Mouse (Mus musculus): Measurements from ENCODE around the gene Ksr2. TPM values are rescaled to one million over a fixed set of nuclear protein-coding genes. Genes with fewer than 3 reads are reported as not detected.

Ksr2 gene
- total RNA-seq, 2 experiments from 2014 or later, result 23.4 to 24.1 TPM

DNA sequence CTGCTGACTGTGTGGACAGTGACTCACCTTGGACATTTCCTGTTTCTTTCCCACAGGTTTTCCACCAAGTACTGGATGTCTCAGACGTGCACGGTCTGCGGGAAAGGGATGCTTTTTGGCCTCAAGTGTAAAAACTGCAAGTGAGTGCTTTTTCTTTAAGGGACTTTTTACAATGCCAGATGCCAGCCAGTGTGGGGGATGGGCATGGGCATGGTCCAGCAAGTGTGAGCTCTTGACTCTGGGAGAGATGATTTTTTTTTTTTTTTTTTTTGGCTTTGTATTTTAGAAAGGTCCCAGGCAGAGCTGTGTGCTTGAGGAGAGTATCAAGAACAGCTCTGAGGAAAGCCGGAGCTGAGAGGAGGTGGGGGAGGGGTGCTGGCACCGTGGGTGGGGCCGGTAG is 257.6 kb downstream of the Ksr2 start:
- DNase-seq, result peak; percentile 31
- intact Hi-C loops (cut with DNase I), result no loop called here

- intact Hi-C loops (cut with DNase I), result no loop called here
- no peak for DNase-seq
Measured at GRCm38 (mm10) chr5:117675840-117676239, 262.0 kb downstream of the Ksr2 start.

- intact Hi-C loops (cut with DNase I), result no loop called here
Measured at GRCm38 (mm10) chr5:117677231-117677630, 263.4 kb downstream of the Ksr2 start.

DNA sequence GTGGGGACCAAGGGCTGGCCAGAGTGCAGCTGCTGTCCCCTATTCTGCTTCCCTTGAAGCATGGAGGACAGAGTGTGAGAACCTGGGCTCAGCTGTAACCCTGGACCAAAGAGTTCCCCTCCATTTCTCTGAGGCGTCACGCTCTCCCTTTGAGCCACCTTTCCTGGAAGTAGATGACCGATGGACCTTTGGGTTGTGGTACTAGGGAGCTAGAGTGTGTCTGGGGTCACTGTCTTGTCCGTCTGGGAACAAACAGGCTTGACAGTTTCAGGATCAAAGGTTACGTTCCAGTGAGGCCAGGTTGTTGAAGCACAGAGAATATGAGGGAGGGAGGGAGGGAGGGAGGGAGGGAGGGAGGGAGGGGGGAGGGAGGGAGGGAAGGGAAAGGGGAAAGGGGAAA is 264.6 kb downstream of the Ksr2 start:
- intact Hi-C loops (cut with DNase I), result no loop called here

More at GRCm38 (mm10) chr5:117677231-117677630, 263.4 kb downstream of the Ksr2 start:
- DNase-seq, result no peak

GRCm38 (mm10) chr5:117682226-117682625 is 268.4 kb downstream of the Ksr2 start:
- intact Hi-C loops (cut with DNase I), result no loop called here
- DNase-seq, result no peak

More for the DNA sequence above, 264.6 kb downstream of the Ksr2 start:
- no peak for DNase-seq

DNA sequence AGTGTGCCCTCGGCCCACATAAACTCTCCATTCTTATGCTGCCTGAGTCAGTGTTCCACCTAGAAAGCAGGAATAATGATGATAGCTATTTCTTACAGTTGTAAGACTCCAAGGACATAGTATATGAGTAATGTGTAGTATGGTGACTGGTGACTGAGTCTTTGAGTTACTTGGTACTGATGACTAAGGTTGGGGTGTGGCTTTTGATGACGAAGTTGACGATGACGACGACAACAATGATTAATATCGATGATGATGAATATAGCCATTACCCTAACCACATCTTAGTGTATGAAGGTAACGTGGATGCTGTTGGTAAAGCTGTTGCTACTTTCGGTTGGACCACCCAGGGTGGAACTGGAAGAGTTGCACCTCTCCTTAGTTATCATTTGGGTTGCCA is 270.7 kb downstream of the Ksr2 start:
- no peak for DNase-seq
- intact Hi-C loops (cut with DNase I), result no loop called here

- intact Hi-C loops (cut with DNase I), result no loop called here
- DNase-seq, result no peak
Measured at GRCm38 (mm10) chr5:117687770-117688352, 274.1 kb downstream of the Ksr2 start.

DNA sequence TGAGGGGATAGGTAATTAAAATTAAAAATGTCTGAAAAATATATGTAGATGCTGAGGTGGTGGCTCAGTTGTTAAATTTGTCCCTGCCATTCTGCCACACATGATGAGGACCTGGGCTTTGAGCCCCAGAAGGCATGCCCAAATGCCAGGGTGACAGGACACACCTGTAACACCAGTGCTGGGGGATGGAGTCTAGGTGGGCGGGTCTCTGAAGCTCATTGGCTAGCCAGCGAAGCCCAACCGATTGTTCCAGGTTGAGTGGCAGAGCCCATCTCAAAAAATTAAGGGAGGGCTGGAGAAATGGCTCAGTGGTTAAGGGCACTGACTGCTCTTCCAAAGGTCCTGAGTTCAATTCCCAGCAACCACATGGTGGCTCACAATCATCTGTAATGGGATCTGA is 274.9 kb downstream of the Ksr2 start:
- intact Hi-C loops (cut with DNase I), result no loop called here
- DNase-seq, result no peak

DNA sequence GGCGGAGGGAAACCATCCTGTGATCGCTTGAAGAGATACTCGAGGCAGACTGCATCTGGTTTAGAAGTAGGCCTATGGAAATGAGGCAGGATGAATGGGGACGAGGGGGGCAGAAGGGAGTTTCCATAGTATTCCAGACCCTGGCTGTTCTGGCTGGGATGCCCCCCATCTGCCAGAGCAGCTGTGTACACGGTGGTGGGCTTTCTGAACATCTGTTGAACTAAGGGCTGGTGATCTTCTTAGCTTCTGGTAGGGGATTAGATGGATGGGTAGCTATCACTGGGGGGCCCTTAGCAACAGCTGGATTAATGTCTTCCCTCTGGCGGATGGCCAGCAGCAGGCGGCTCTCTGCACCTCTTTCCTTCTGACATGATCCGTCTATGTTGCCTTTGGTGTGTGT is 276.0 kb downstream of the Ksr2 start:
- intact Hi-C loops (cut with DNase I), result no loop called here
- DNase-seq, result no peak

GRCm38 (mm10) chr5:117691271-117691670 is 277.5 kb downstream of the Ksr2 start:
- intact Hi-C loops (cut with DNase I), result no loop called here
- DNase-seq, result no peak

DNA sequence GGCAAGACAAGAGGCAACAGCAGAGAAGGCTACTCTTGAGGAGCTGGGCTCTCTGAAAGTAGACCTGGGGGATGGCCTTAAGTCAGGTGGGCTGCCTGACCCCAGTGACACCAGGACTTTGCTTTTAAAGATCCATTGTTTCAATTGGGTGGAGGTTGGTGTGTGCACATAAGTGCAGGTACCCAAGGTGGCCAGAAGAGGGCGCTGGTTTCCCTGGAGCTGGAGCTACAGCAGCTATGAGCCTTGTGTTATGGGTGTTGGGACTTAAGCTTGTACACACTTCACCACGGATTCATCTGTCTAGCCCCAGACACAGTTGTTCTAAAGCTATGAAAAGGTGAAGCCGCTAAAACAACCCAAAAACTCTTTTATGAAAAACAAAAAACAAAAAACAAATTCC is 279.8 kb downstream of the Ksr2 start:
- DNase-seq, result no peak
- intact Hi-C loops (cut with DNase I), result no loop called here

DNA sequence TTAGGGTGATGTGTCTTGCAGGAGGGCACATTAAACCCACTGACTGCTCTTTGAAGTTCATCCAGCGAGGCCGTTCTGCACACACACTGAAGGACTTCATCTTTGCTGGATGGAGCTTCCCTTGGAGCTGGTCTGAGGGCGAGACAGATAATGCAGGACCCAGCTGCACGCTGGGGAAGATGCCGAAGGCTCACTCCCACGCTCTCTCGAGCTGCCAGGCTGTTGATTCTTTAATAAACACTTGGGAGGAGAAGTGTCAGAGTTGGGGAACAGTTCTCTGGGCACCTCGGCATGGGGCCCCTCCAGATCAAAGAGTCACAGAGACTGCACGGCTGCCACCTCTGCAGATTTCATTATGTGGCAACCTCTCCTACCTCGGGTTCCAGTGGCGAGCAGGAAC is 280.8 kb downstream of the Ksr2 start:
- intact Hi-C loops (cut with DNase I), result no loop called here
- no peak for DNase-seq

DNA sequence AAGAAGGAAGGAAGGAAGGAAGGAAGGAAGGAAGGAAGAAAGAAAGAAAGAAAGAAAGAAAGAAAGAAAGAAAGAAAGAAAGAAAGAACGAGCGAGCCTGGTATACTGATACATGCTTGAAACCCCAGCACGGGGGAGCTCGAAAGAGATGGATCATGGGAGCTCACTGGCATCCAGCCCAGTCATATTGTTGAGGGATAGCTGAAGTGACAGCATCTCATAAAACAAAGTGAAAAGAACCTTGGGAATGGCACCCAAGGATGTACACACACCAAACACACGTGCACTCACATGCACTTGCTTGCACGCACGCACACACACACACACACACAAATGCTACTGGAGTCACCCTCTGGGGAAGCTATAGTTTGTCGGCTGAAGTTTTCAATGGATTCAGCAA is 282.6 kb downstream of the Ksr2 start:
- intact Hi-C loops (cut with DNase I), result no loop called here
- DNase-seq, result peak; percentile 72

- no peak for DNase-seq
- intact Hi-C loops (cut with DNase I), result no loop called here
Measured at GRCm38 (mm10) chr5:117697589-117697988, 283.8 kb downstream of the Ksr2 start.

GRCm38 (mm10) chr5:117704371-117704770 is 290.6 kb downstream of the Ksr2 start:
- DNase-seq, result no peak
- intact Hi-C loops (cut with DNase I), result no loop called here

DNA sequence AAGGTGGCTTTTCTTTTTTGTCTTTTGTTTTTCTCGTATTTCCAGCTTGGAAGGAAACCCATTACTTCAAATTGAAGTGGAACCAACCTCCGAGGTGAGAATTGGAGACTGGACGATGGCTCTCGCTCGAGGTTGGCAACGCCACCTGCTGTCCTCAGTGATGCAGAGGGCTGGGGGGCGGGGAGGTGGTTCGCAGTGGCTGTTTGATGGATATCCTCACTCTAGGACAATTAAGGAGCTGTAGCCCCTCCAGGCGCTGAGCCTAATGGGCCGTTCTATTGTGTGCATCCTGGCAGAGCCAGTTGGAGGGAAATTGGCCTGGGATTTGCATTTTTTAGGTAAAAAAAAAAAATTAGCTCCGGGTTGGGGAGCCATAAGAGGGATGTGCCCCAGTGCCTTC is 292.8 kb downstream of the Ksr2 start:
- DNase-seq, result no peak
- intact Hi-C loops (cut with DNase I), result no loop called here

DNA sequence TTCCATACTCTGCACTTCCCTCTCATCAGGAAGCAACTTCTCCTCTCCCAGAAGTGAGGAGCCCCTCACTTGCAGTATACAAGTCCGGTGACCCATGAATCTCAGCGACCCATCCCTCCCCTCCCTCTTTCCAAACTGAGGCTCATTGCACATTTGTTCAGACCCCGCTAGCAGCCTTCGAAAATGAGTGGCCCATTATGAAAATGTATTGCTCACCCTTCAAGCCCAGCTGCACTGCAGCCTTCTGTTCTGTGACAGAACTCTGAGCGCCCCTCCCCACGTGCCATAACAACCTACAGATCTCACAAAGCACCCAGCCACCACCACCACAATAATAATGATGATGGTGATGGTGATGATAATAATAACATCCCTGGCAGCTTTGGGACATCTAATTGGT is 295.5 kb downstream of the Ksr2 start:
- DNase-seq, result no peak
- intact Hi-C loops (cut with DNase I), result no loop called here

DNA sequence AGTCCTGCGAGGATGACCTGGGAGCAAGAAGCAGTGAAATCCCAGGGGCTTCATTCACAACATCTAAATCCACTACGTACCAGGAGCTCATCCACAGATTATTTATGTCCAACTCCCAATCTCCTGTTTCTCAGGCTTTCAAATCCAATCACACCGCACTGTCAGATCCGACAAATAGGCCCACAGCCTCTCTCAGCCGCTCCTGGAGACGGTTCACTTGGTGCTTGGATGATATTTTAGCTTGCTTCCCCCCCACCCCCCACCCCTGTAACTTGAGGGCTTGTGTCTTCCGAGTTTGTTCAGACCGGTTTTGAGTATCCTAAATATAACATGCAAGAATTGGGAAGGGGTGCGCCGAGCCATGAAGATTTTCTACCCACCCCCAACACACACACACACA is 297.8 kb downstream of the Ksr2 start:
- no peak for DNase-seq
- intact Hi-C loops (cut with DNase I), result no loop called here

- intact Hi-C loops (cut with DNase I), result no loop called here
Measured at GRCm38 (mm10) chr5:117712207-117712606, 298.4 kb downstream of the Ksr2 start.

GRCm38 (mm10) chr5:117717120-117717519 is 303.3 kb downstream of the Ksr2 start:
- intact Hi-C loops (cut with DNase I), result no loop called here
- no peak for DNase-seq

More at GRCm38 (mm10) chr5:117712207-117712606, 298.4 kb downstream of the Ksr2 start:
- DNase-seq, result no peak

DNA sequence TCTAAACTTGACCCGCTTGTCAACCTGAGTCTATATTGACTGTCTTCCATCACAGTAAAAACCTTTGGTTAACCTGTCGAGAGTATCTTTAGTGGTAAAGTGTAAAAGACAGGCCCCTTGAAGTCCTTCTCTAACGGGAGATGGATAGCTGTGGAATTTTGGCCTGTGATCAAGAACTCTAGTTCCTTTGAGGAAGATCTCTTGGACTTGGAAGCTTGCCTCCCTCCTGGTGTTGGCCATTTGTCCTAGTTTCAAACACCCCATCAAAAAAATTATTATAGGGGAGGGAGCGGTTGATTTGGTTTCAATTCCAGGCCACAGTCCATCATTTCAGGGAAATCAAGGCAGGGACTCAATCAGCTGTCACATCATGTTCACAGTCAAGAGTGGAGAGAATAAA is 309.5 kb downstream of the Ksr2 start:
- no peak for DNase-seq
- intact Hi-C loops (cut with DNase I), result no loop called here

- intact Hi-C loops (cut with DNase I), result no loop called here
- DNase-seq, result no peak
Measured at GRCm38 (mm10) chr5:117726548-117726947, 312.7 kb downstream of the Ksr2 start.

DNA sequence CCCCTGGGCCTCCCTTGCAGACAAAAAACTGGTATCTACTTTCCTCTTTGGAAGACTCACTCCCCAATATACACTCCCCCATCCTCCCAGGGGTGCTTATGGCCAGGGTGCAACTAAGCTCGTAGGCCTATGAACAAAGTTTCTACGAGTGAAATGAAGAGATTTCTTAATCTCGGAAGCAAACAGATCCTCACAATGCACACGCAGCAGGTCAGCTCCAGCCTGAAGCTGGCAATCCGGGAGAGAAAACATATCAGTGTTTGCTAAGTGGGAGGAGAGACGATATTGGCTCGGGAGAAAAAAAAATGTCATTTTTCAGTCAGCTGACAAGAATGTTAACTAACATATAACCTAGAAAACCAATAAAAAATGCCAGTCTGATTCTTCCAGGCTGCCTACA is 313.3 kb downstream of the Ksr2 start:
- DNase-seq, result no peak
- intact Hi-C loops (cut with DNase I), result no loop called here

Measured in left cerebral cortex, postnatal 4 days (tissue).